10 mouse cellular contexts compared by ENCODE assay signal in genomic region chr19:45780350-45780915, GRCm38 (mm10). TPM values are rescaled to one million over a fixed set of nuclear protein-coding genes. Genes with fewer than 3 reads are reported as not detected.
DNase-seq lines count a peak whose midpoint lies in the region; ATAC-seq and TF ChIP-seq lines count a peak whose summit lies in the region.
"Had no signal": no experiment of that assay in that cellular context is flagged by ENCODE, and none has a peak within 500 bp of the region (broad histone marks: within the 10 kb centered on the region; RNA-seq: fewer than 3 reads in every experiment).

No protein-coding gene starts in this region.

- H3K36me3 ChIP-seq in thymus, adult 2 months (ENCODE audit: control insufficient read depth, insufficient read depth, low read length), result peaks cover 43% of the 10 kb centered on the region
- peaks cover 61% of the 10 kb centered on the region for H3K36me3 ChIP-seq in liver, embryonic 12.5 days
- peaks cover 5% of the 10 kb centered on the region; the same call in 1 of the 2 replicates for H3K36me3 ChIP-seq in stomach, embryonic 16.5 days (ENCODE audit: control insufficient read depth, insufficient read depth, low read length)

- H3K27ac ChIP-seq in gastrocnemius, adult 2 months, result peak overlapping the region; percentile 29; the same call in 1 of the 2 replicates
- H3K27ac ChIP-seq in thymus, adult 2 months (ENCODE audit: control insufficient read depth, insufficient read depth, low read length), result 0 out of 2 replicates have a peak overlapping the region, but pooled peaks have one; percentile 15
- no peak overlapping the region for H3K27ac ChIP-seq in liver, embryonic 12.5 days
- H3K27ac ChIP-seq in stomach, embryonic 16.5 days (ENCODE audit: low read length), result no peak overlapping the region

- ATAC-seq in liver, embryonic 12.5 days, result no peak
- ATAC-seq in stomach, embryonic 16.5 days (ENCODE audit: insufficient read depth, low FRiP score), result no peak
- ATAC-seq in cerebellum, adult (ENCODE audit: insufficient number of reproducible peaks, low FRiP score, low TSS enrichment), result no peak

- peaks cover 16% of the 10 kb centered on the region for H3K4me1 ChIP-seq in thymus, adult 2 months (replicated peaks; ENCODE audit: control insufficient read depth, insufficient read depth, low read length)
- peaks cover 44% of the 10 kb centered on the region for H3K4me1 ChIP-seq in liver, embryonic 12.5 days
- H3K4me1 ChIP-seq in stomach, embryonic 16.5 days (ENCODE audit: control insufficient read depth, insufficient read depth, low read length), result peaks cover 24% of the 10 kb centered on the region

- intact Hi-C loops in gastrocnemius, adult 2 months (cut with DNase I), result no loop called here

- TF ChIP-seq POLR2A in thymus, adult 2 months (IDR thresholded peaks at IDR 0.05; ENCODE audit: control insufficient read depth, extremely low read depth, insufficient read depth, low read length, poor library complexity), result no peak

- no peaks in the 10 kb centered on the region for H3K9me3 ChIP-seq in liver, embryonic 12.5 days (replicated peaks)
- no peaks in the 10 kb centered on the region for H3K9me3 ChIP-seq in stomach, embryonic 16.5 days (replicated peaks; ENCODE audit: control insufficient read depth, low read length)

- peak overlapping the region; percentile 79 for H3K4me2 ChIP-seq in liver, embryonic 12.5 days
- peak overlapping the region; percentile 80 for H3K4me2 ChIP-seq in stomach, embryonic 16.5 days (ENCODE audit: low read depth, low read length)

- no peak for TF ChIP-seq CTCF in gastrocnemius, adult 2 months (IDR thresholded peaks at IDR 0.05)
- TF ChIP-seq CTCF in thymus, adult 2 months (IDR thresholded peaks at IDR 0.05; ENCODE audit: borderline replicate concordance, control insufficient read depth, extremely low read depth, insufficient read depth, low read length, poor library complexity), result no peak

- no peak overlapping the region for H3K9ac ChIP-seq in liver, embryonic 12.5 days
- H3K9ac ChIP-seq in stomach, embryonic 16.5 days (ENCODE audit: low read length), result peak overlapping the region; percentile 29; the same call in 1 of the 2 replicates

- 50% methylated on average over 13 of the region's 13 CpGs for WGBS in thymus, adult 2 months
- 73% methylated on average over 13 of the region's 13 CpGs for WGBS in liver, embryonic 12.5 days (ENCODE audit: insufficient replicate concordance)
- WGBS in stomach, embryonic 16.5 days, result 82% methylated on average over 13 of the region's 13 CpGs

- H3K4me3 ChIP-seq in gastrocnemius, adult 2 months, result peak overlapping the region; percentile 99
- H3K4me3 ChIP-seq in thymus, adult 2 months (ENCODE audit: control insufficient read depth, insufficient read depth, low read length), result peak overlapping the region; percentile 17
- 0 out of 2 replicates have a peak overlapping the region, but pooled peaks have one; percentile 99 for H3K4me3 ChIP-seq in liver, embryonic 12.5 days
- H3K4me3 ChIP-seq in stomach, embryonic 16.5 days (replicated peaks; ENCODE audit: low read length), result peak overlapping the region; percentile 79; the same call in 1 of the 2 replicates

- H3K27me3 ChIP-seq in thymus, adult 2 months (ENCODE audit: control insufficient read depth, insufficient read depth, low read length), result no peaks in the 10 kb centered on the region
- no peaks in the 10 kb centered on the region for H3K27me3 ChIP-seq in liver, embryonic 12.5 days (replicated peaks)
- H3K27me3 ChIP-seq in stomach, embryonic 16.5 days (ENCODE audit: control insufficient read depth, insufficient read depth, low read length), result no peaks in the 10 kb centered on the region

- no peak for DNase-seq in gastrocnemius, adult 2 months
- DNase-seq in gastrocnemius, postnatal 4 days (ENCODE audit: low spot score in 2 of 2), result no peak
- DNase-seq in thymus, adult 2 months, result no peak
- DNase-seq in thymus, postnatal 4 days, result no peak
- DNase-seq in adrenal gland, postnatal 14 days, result no peak

RNA-seq across cellular contexts. Expression of gene Mgea5, which starts 3.2 kb away (rescaled TPM):
- 10 to 100 TPM; 35.2 to 41.8 TPM for total RNA-seq in gastrocnemius, adult 2 months (2021)
- total RNA-seq in gastrocnemius, postnatal 4 days (2021), result 10 to 100 TPM; 54.7 to 64.1 TPM
- 71.2 and 74.2 TPM in 2 replicates for polyA plus RNA-seq in thymus, adult 2 months (2012; rRNA removed)
- polyA plus RNA-seq in liver, embryonic 12.5 days (2016; fragmentation: Nextera tagmentation; extraction: Ambion mirVana), result 34.8 and 37.9 TPM in 2 replicates
- 35.9 and 40.5 TPM in 2 replicates for polyA plus RNA-seq in stomach, embryonic 16.5 days (2015; fragmentation: Nextera tagmentation; extraction: Ambion mirVana)
- total RNA-seq in adrenal gland, postnatal 14 days (2021), result 71.8 and 76.5 TPM in 2 replicates

RNA-seq across cellular contexts. Expression of gene Npm3, which starts 31.0 kb away (rescaled TPM):
- total RNA-seq in gastrocnemius, adult 2 months (2021), result 10 to 100 TPM; 11.0 to 13.3 TPM
- 10 to 100 TPM; 22.2 to 24.3 TPM for total RNA-seq in gastrocnemius, postnatal 4 days (2021)
- 146 and 167 TPM in 2 replicates for polyA plus RNA-seq in thymus, adult 2 months (2012; rRNA removed)
- polyA plus RNA-seq in liver, embryonic 12.5 days (2016; fragmentation: Nextera tagmentation; extraction: Ambion mirVana), result 13.7 and 14.8 TPM in 2 replicates
- 13.8 and 15.6 TPM in 2 replicates for polyA plus RNA-seq in stomach, embryonic 16.5 days (2015; fragmentation: Nextera tagmentation; extraction: Ambion mirVana)
- 27.1 and 33.6 TPM in 2 replicates for total RNA-seq in adrenal gland, postnatal 14 days (2021)

RNA-seq across cellular contexts. Expression of gene Kcnip2, which starts 35.4 kb away (rescaled TPM):
- under 1 TPM; 0.48 to 0.70 TPM for total RNA-seq in gastrocnemius, adult 2 months (2021)
- total RNA-seq in gastrocnemius, postnatal 4 days (2021), result under 1 TPM; 0.52 to 0.54 TPM
- 4.6 and 13.5 TPM in 2 replicates for polyA plus RNA-seq in thymus, adult 2 months (2012; rRNA removed)
- 1.3 and 1.4 TPM in 2 replicates for polyA plus RNA-seq in liver, embryonic 12.5 days (2016; fragmentation: Nextera tagmentation; extraction: Ambion mirVana)
- polyA plus RNA-seq in stomach, embryonic 16.5 days (2015; fragmentation: Nextera tagmentation; extraction: Ambion mirVana), result 2.3 and 2.6 TPM in 2 replicates
- total RNA-seq in adrenal gland, postnatal 14 days (2021), result 0.19 and 0.38 TPM in 2 replicates
- total RNA-seq: hematopoietic stem cell, adult 5-6 weeks had no signal
- polyA plus RNA-seq: C2C12 had no signal

RNA-seq across cellular contexts. Expression of gene Fgf8, which starts 37.7 kb away (rescaled TPM):
- not detected for total RNA-seq in gastrocnemius, adult 2 months (2021)
- total RNA-seq in gastrocnemius, postnatal 4 days (2021), result not detected
- 0.26 and 0.33 TPM in 2 replicates for polyA plus RNA-seq in thymus, adult 2 months (2012; rRNA removed)
- polyA plus RNA-seq in liver, embryonic 12.5 days (2016; fragmentation: Nextera tagmentation; extraction: Ambion mirVana), result not detected in 2 replicates
- polyA plus RNA-seq in stomach, embryonic 16.5 days (2015; fragmentation: Nextera tagmentation; extraction: Ambion mirVana), result not detected in 2 replicates
- not detected in 2 replicates for total RNA-seq in adrenal gland, postnatal 14 days (2021)
- total RNA-seq: hematopoietic stem cell, adult 5-6 weeks had no signal
- polyA plus RNA-seq: C2C12 had no signal

Comparison
In these comparisons a context has a peak if more than half of its experiments do, and no peak if none do; other contexts are left out.
1. H3K27ac ChIP-seq: peak in gastrocnemius, adult 2 months (single experiment) and thymus, adult 2 months (single experiment); none in liver, embryonic 12.5 days (single experiment) and stomach, embryonic 16.5 days (single experiment).
2. H3K4me3 ChIP-seq: peak in every context shown above with its lines; median percentile 99 in gastrocnemius, adult 2 months; 99 in liver, embryonic 12.5 days; 79 in stomach, embryonic 16.5 days; 17 in thymus, adult 2 months.